Mouse (Mus musculus): Measurements from ENCODE around the gene Ttll12.

Ttll12 gene

DNA sequence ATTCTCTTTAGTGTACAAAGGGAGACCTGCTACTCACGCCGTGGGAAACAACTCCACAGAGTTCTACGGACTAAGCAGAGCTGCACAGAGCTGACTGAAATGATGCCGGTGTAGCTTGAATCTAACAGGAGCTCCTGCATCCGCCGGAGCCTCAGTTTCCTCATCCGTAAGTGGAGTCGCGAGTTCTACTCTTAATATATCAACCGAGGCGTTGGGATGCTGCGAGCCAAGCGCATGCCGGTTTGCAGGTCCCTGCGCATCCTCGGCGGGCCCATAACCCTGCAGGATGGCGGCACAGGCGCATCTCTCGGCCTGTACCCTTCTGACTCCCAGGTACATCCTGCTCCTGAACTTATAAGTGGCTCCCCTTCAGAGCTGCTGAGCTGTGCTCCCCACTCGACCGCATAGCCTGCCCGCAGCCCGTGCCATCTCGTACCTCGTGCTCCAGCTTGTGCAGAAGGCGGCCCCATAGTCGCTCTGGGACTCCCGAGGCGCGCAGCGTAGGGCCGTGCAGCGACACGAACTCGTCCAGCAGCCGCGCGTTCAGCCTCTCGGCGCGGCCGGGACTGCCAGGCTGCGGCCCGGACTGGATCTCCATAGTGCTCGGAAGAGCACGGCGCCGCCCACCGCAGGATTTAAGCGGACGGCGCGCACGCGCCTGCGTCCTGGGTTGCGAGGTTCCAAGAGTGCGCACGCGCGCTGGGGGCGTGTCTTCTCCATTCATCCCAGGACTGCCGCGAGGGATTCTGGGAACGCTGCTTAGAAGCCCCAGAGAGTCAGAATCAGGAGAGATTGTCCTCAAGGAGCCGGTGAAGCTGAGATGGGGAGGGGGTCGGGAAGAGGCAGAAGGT lies at the start of gene Ttll12:
TSS of gene Ttll12 (minus strand) at position 645 of the 851 bp plus-strand sequence.
- peak; percentile 95 for DNase-seq

- no peak for DNase-seq
Observed at GRCm38 (mm10) chr15:83642518-83642917, 47.6 kb upstream of the Ttll12 start.

GRCm38 (mm10) chr15:83640208-83640607 lies 45.3 kb upstream of the Ttll12 start:
- DNase-seq, result no peak

DNA sequence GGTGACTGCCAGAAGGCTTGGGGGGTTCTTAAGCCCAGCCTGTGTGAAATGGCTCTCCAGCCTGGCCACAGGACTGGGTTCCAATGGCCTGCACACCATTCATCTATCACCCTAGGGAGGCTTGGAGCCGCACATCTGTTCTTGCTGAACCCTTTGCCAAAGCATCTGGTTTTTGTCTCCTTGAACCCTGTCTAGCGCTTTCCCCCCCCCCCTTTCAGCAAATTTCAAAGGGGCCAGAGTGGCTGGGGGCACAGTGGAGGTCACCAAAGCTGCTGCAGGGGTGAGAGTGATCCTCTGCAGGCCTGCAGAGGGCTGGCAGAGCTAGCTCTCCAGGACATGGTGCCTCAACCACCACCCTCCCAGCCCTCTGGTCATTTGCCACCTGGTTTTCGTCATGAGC lies 44.2 kb upstream of the Ttll12 start:
- DNase-seq, result no peak

- DNase-seq, result no peak
Observed at GRCm38 (mm10) chr15:83638196-83638899, 43.4 kb upstream of the Ttll12 start.

DNA sequence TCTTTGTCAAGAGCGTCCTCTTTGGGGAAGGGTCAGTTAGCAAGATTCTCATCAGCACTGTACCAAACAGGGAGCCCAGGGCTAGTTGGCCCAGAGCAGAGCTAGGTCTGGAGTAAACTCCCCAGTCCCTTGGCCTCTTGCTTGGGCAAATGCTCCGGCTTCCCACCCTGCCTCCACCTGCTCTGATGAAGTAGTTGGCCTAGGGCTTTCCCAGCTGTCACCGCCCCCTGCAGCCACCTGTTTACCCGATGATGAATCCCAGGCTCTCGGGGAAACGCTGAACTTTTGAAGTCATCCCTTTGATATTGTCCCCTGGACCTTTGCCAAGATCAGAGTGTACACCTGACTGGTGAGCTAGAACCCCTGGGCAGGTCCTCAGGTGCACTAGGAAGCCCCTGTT lies 41.8 kb upstream of the Ttll12 start:
- DNase-seq, result no peak

- no peak for DNase-seq
Observed at GRCm38 (mm10) chr15:83635251-83635650, 40.3 kb upstream of the Ttll12 start.

GRCm38 (mm10) chr15:83634076-83634475 lies 39.1 kb upstream of the Ttll12 start:
- peak; percentile 4 for DNase-seq

DNA sequence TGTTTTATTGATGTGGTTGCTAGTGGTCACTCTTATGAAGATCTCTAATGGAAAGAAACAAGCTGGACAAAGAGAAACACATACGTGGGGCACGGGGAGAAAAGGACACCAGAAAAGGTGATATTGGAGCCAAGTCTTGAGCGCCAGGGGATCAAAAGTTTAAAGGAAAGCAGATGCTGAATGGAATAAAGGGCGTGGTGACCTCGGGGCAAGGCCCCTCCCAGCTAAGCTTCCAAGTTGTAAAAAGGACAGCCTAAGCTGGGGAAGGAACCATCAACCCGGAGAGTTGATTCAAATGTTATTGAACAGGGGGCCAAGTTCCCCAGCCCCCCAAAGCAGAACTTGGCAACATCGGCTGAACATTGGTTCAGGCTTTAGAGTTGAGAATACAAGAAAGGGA lies 36.1 kb upstream of the Ttll12 start:
- DNase-seq, result no peak

DNA sequence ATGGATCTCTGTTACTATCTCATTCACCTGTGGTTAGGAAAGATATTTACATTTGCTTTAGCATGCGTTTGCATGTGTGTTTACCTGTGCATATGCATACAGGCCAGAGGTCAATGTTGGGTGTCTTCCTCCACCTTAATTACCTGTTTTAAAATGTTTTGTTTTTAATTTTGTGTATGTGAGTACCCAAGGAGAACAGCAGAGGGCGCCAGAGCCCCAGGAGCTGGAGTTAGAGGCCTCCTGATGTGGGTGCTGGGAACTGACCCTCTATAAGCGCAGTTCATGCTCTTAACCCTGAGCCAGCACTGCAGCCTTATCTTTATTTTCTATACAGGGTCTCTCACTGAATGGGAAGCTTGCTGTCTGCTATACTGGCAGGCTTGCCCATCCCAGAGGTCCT lies 34.8 kb upstream of the Ttll12 start:
- DNase-seq, result no peak

GRCm38 (mm10) chr15:83626142-83626645 lies 31.2 kb upstream of the Ttll12 start:
- no peak for DNase-seq

DNA sequence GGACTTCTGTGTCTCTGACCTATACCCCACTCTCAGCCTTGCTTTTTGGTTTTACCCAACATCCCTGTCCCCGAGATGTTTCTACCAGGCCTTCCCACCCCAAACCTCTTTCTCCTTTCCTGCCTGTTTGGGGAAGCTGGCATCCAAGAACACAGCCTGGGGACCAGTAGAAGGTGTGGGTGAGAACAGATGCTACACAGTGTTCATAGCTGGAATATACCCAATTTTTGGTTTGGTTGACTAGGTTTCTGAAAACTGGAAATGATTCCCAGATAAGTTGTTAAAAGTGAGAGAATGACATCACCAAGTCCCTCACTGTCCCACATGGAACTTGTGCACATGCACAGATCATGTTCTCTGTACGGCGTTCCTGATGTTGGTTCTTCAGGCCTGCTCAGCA lies 20.3 kb upstream of the Ttll12 start:
- no peak for DNase-seq

DNA sequence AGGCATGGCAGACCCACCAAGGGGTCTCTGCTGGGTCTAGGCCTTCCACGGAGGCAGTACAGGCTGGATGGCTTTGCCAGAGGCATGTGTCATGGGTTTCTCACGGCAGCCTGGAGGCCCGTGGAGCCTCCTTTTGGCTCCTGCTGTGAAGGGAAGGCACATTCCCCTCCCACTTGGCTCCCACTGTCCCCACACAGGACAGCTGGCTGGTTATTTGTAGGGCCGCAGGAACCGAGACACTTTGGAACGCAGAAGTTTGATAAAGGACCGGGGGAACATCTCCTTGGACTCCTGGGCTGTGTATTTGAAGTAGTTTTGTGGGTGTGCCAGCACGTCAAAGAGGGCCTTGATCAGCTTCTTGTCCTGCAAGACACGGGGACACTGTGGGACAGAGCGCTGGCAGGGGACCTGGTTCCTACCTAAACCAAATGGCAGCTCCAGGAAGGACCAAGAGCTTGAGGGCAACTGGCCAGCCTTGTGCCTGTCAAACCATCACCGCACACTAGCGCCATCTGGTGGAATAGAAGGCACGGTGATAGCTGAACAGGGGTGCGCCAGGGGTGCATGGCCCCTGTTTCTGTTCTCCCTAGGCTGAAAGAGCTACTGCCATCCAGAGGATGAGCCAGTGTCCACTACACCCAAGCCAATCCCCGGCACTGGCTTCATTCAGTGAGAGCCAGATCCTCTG lies 12.3 kb upstream of the Ttll12 start:
- DNase-seq, result peak; percentile 76

GRCm38 (mm10) chr15:83606700-83607099 lies 11.7 kb upstream of the Ttll12 start:
- DNase-seq, result no peak

DNA sequence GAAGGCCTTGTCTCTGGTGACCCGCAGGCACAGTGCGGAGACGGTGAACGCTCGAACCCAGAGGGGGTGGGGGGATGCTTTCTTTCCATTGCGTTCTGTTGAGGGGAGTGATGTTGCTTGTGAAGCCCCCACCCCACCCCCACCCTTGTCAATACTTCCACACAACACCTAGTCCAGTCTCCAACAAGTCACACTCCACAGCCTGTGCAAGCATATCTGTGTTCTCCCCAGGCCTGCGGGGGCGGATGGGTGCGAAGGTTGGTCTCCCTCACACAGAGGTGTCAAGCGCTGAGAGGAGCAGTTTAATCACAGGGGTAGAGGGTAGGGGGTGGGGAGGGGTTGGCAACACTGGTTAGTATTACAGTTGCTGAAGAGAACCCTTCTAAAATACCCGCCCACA lies 11.3 kb upstream of the Ttll12 start:
- DNase-seq, result no peak

DNA sequence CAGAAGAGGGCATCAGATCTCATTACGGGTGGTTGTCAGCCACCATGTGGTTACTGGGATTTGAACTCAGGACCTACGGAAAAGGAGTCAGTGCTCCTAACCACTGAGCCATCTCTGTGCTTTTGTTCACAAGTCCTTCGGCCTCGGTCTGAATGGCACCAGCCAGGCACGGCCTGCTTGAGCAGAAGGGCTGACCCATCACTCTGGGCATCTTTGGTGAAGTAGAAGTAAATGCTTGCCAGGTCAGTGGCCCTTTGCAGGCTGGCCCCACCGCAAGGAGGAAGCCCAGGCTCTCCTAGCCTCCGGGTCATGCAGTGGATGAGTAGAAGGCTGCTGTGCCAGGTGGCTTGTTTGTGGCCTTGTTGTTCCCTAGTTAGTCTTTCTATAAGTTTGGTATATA lies 8.5 kb upstream of the Ttll12 start:
- DNase-seq, result no peak

DNA sequence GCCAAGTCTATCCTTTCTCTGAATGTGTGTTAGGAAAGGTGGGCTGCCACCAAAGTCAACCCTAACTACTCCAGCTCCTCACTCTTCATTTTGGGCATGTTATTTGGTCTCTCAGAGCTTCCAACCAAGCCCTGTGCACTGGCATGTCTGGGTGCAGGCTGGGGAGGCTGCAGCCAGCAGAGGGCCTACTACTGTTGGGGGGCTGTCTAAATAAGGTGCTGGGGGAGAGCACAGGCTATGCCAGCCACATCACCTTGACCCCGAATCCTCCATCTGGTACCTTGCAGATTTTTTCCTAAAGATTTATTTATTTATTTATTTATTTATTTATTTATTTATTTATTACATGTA lies 8.1 kb upstream of the Ttll12 start:
- DNase-seq, result no peak

DNA sequence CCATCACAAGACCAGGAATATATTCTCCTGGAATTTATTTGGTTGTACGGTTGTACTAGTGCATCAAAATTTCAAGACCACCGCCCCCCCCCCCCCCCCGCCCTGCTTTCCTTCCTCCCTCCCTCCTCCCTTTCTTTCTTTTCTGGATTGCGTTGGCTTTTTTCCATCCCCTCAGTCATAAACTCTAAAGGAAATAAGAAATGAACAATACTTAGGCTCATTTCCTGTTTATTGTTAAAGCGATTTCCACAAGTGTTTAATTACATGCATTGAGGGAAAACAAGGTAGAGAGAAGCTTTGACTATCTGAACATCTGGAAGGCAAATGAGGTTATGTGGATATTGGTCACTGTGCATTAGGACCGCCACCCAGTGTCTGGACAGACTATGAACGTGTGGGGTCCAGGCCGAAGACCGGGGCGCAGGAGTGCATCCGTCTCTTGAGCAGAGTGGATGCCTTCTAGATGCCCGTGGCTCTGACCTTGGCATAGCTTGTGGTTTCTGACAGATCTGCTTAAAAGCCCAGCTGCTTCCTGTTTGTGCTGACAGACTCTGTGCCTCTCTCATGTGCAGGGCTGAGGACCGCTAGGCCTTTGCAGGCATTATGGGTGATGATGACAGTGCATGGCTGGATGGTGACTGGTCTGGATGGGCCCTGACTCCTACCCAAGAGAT lies 7.6 kb upstream of the Ttll12 start:
- peak; percentile 47 for DNase-seq

- DNase-seq, result no peak
Observed at GRCm38 (mm10) chr15:83601185-83601584, 6.2 kb upstream of the Ttll12 start.

- DNase-seq, result no peak
Observed at GRCm38 (mm10) chr15:83596833-83597232, 1.9 kb upstream of the Ttll12 start.

GRCm38 (mm10) chr15:83595364-83595711 lies 381 bp upstream of the Ttll12 start:
- DNase-seq, result no peak

- DNase-seq, result no peak
Observed at GRCm38 (mm10) chr15:83593702-83594512, 1.1 kb downstream of the Ttll12 start.
